Mouse (Mus musculus) ovary, postnatal 14 days (tissue): ENCODE results near the gene Oit1.

Experiments
- DNase-seq: peaks from one replicate; pipeline ENCODE4 v3.0.0; 2022; ENCODE audit warnings: low spot score

The Oit1 gene

GRCm38 (mm10) chr14:8335947-8336346, 42.6 kb downstream of the Oit1 start:
- no peak for DNase-seq

- DNase-seq: no peak
Observed at GRCm38 (mm10) chr14:8334511-8334910, 44.0 kb downstream of the Oit1 start.

- no peak for DNase-seq
Observed at GRCm38 (mm10) chr14:8332314-8333252, 46.0 kb downstream of the Oit1 start.

- DNase-seq: peak; percentile 31
Observed at GRCm38 (mm10) chr14:8331307-8331905, 47.1 kb downstream of the Oit1 start.

- no peak for DNase-seq
Observed at GRCm38 (mm10) chr14:8330390-8330789, 48.2 kb downstream of the Oit1 start.

- no peak for DNase-seq
Observed at GRCm38 (mm10) chr14:8329552-8329951, 49.0 kb downstream of the Oit1 start.

GRCm38 (mm10) chr14:8327371-8327770, 51.2 kb downstream of the Oit1 start:
- no peak for DNase-seq

GRCm38 (mm10) chr14:8326961-8327360, 51.6 kb downstream of the Oit1 start:
- DNase-seq: no peak

GRCm38 (mm10) chr14:8325746-8326145, 52.8 kb downstream of the Oit1 start:
- no peak for DNase-seq

GRCm38 (mm10) chr14:8320528-8320927, 58.0 kb downstream of the Oit1 start:
- DNase-seq: no peak

- DNase-seq: no peak
Observed at GRCm38 (mm10) chr14:8317194-8318097, 61.1 kb downstream of the Oit1 start, which contains the start of gene Fam107a. Gene Fam107a (minus strand): TSS chr14:8318023.

GRCm38 (mm10) chr14:8316366-8317193, 62.0 kb downstream of the Oit1 start:
- DNase-seq: no peak

GRCm38 (mm10) chr14:8315169-8315568, 63.4 kb downstream of the Oit1 start:
- no peak for DNase-seq

- no peak for DNase-seq
Observed at GRCm38 (mm10) chr14:8314536-8314935, 64.0 kb downstream of the Oit1 start.

- no peak for DNase-seq
Observed at GRCm38 (mm10) chr14:8313877-8314276, 64.7 kb downstream of the Oit1 start.

GRCm38 (mm10) chr14:8309621-8310141, 68.9 kb downstream of the Oit1 start:
- no peak for DNase-seq

- DNase-seq: no peak
Observed at GRCm38 (mm10) chr14:8308650-8309049, 69.9 kb downstream of the Oit1 start.

- no peak for DNase-seq
Observed at GRCm38 (mm10) chr14:8306884-8307283, 71.7 kb downstream of the Oit1 start.

- DNase-seq: no peak
Observed at GRCm38 (mm10) chr14:8305014-8305413, 73.5 kb downstream of the Oit1 start.

GRCm38 (mm10) chr14:8304082-8304481, 74.5 kb downstream of the Oit1 start:
- no peak for DNase-seq

GRCm38 (mm10) chr14:8302687-8303086, 75.9 kb downstream of the Oit1 start:
- DNase-seq: no peak
